Mouse (Mus musculus) lung, adult 2 months (tissue): Measurements from ENCODE around the gene Igsf11.

Experiments
- CTCF ChIP-seq: fragments of 200-500 bp; IDR thresholded peaks from 2 replicates; pipeline ENCODE4 v1.5.1; 2011; ENCODE audit warnings: mild to moderate bottlenecking, low read length, control low read depth; ENCODE audit not compliant: insufficient read depth
- POLR2A ChIP-seq: fragments of 200-500 bp; IDR thresholded peaks from 2 replicates; pipeline ENCODE4 v1.6.1; 2011; ENCODE audit warnings: low read depth, mild to moderate bottlenecking, control low read depth, low read length, borderline replicate concordance; ENCODE audit errors: extremely low read depth

GRCm38 (mm10) chr16:38953821-38954220, 61.4 kb downstream of the Igsf11 start:
- TF ChIP-seq POLR2A: no peak
- no peak for TF ChIP-seq CTCF
